Mouse (Mus musculus) liver, embryonic 16.5 days (tissue): ENCODE results near the gene Zc3hc1. TPM values are rescaled to one million over a fixed set of nuclear protein-coding genes. Genes with fewer than 3 reads are reported as not detected.

Experiments used
- ATAC-seq: fragments of 200-750 bp; cut with Nextera tagmentation; 2 replicates; pipeline ENCODE4 v1.8.0; 2017; ENCODE audit warnings: low read depth, mild to moderate bottlenecking, moderate number of reproducible peaks, moderate library complexity
- H3K27ac ChIP-seq: fragments of 300-500 bp; sonication (generic); 2 replicates; pipeline ENCODE4 v1.5.1; 2014; ENCODE audit warnings: mild to moderate bottlenecking, low read length
- H3K27me3 ChIP-seq: fragments of 300-500 bp; sonication (generic); 2 replicates; pipeline ENCODE4 v1.6.1; 2014; ENCODE audit warnings: low read depth, low read length, mixed read lengths; ENCODE audit not compliant: control insufficient read depth, insufficient read depth
- H3K36me3 ChIP-seq: fragments of 300-500 bp; sonication (generic); 2 replicates; pipeline ENCODE4 v1.6.1; 2014; ENCODE audit warnings: mild to moderate bottlenecking; ENCODE audit not compliant: control insufficient read depth, insufficient read depth
- H3K4me1 ChIP-seq: fragments of 300-500 bp; sonication (generic); 2 replicates; pipeline ENCODE4 v1.6.1; 2014; ENCODE audit warnings: low read depth, low read length, mixed read lengths; ENCODE audit not compliant: control insufficient read depth
- H3K4me2 ChIP-seq: fragments of 300-500 bp; sonication (generic); 2 replicates; pipeline ENCODE4 v1.6.1; 2014; ENCODE audit warnings: low read depth, low read length, mixed read lengths
- H3K4me3 ChIP-seq: fragments of 300-500 bp; sonication (generic); 2 replicates; pipeline ENCODE4 v1.5.1; 2014; ENCODE audit warnings: low read depth, mild to moderate bottlenecking, low read length
- H3K9ac ChIP-seq: fragments of 300-500 bp; sonication (generic); 2 replicates; pipeline ENCODE4 v1.6.1; 2014; ENCODE audit warnings: low read depth, low read length
- H3K9me3 ChIP-seq: fragments of 300-500 bp; sonication (generic); replicated peaks from 2 replicates; pipeline ENCODE4 v1.6.1; 2016; ENCODE audit warnings: low read length; ENCODE audit not compliant: control insufficient read depth
- WGBS: fragments of 180-500 bp; shearing (Covaris S2); extraction: QIAGEN DNeasy Blood & Tissue Kit; methylation state at CpG from one replicate; pipeline ENCODE4 v1.1.7; 2014; ENCODE audit not compliant: insufficient replicate concordance; 5-methylcytosine and 5-hydroxymethylcytosine counted together
- polyA plus RNA-seq: library from polyadenylated mRNA; unstranded; fragments of >200 nt; fragmentation: Nextera tagmentation; extraction: Ambion mirVana; gene quantifications from 2 replicates; pipeline ENCODE4 v1.2.1, GENCODE M21; 2015

Gene Zc3hc1
- polyA plus RNA-seq, 1 experiment from 2014 or later: 20.9 TPM

GRCm38 (mm10) chr6:30357561-30358177 is 33.2 kb downstream of the Zc3hc1 start:
- H3K36me3 ChIP-seq: no peaks in the 10 kb centered on the region
- peak; percentile 49; the same call in 1 of the 2 replicates for ATAC-seq
- H3K27ac ChIP-seq: no peak overlapping the region
- H3K4me2 ChIP-seq: no peak overlapping the region
- no peaks in the 10 kb centered on the region for H3K9me3 ChIP-seq
- WGBS: 15% methylated on average over 9 of the region's 9 CpGs
- H3K27me3 ChIP-seq: no peaks in the 10 kb centered on the region
- no peak overlapping the region for H3K9ac ChIP-seq
- no peaks in the 10 kb centered on the region for H3K4me1 ChIP-seq
- H3K4me3 ChIP-seq: no peak overlapping the region

- Histone ChIP-seq H3K4me3 (no peak overlapping the region), H3K27me3 (no peaks in the 10 kb centered on the region), H3K4me1 (no peaks in the 10 kb centered on the region), H3K9ac (no peak overlapping the region), H3K36me3 (no peaks in the 10 kb centered on the region), H3K27ac (no peak overlapping the region), H3K9me3 (no peaks in the 10 kb centered on the region), H3K4me2 (no peak overlapping the region)
- WGBS: 81% methylated on average over 12 of the region's 12 CpGs
- peak; percentile 22; the same call in 1 of the 2 replicates for ATAC-seq
Observed at GRCm38 (mm10) chr6:30356680-30357079, 34.1 kb downstream of the Zc3hc1 start.

- no peak for ATAC-seq
Observed at GRCm38 (mm10) chr6:30356161-30356560, 34.7 kb downstream of the Zc3hc1 start.

GRCm38 (mm10) chr6:30355701-30356100 is 35.1 kb downstream of the Zc3hc1 start:
- ATAC-seq: no peak
- no peaks in the 10 kb centered on the region for H3K4me1 ChIP-seq
- H3K27me3 ChIP-seq: no peaks in the 10 kb centered on the region
- no peak overlapping the region for H3K27ac ChIP-seq
- no peaks in the 10 kb centered on the region for H3K9me3 ChIP-seq
- H3K4me3 ChIP-seq: no peak overlapping the region
- WGBS: 76% methylated on average over 8 of the region's 8 CpGs
- H3K36me3 ChIP-seq: no peaks in the 10 kb centered on the region
- no peak overlapping the region for H3K9ac ChIP-seq
- no peak overlapping the region for H3K4me2 ChIP-seq

More at GRCm38 (mm10) chr6:30356161-30356560, 34.7 kb downstream of the Zc3hc1 start:
- H3K9ac ChIP-seq: no peak overlapping the region
- no peak overlapping the region for H3K27ac ChIP-seq
- H3K27me3 ChIP-seq: no peaks in the 10 kb centered on the region
- no peak overlapping the region for H3K4me3 ChIP-seq
- H3K4me1 ChIP-seq: no peaks in the 10 kb centered on the region
- H3K4me2 ChIP-seq: no peak overlapping the region
- WGBS: 67% methylated on average over 5 of the region's 5 CpGs
- H3K36me3 ChIP-seq: no peaks in the 10 kb centered on the region
- no peaks in the 10 kb centered on the region for H3K9me3 ChIP-seq

- H3K4me2 ChIP-seq: no peak overlapping the region
- H3K4me3 ChIP-seq: no peak overlapping the region
- WGBS: 13% methylated on average over 5 of the region's 5 CpGs
- H3K36me3 ChIP-seq: no peaks in the 10 kb centered on the region
- H3K27me3 ChIP-seq: no peaks in the 10 kb centered on the region
- no peak overlapping the region for H3K27ac ChIP-seq
- H3K9ac ChIP-seq: no peak overlapping the region
- no peak for ATAC-seq
- H3K4me1 ChIP-seq: no peaks in the 10 kb centered on the region
- H3K9me3 ChIP-seq: no peaks in the 10 kb centered on the region
Observed at GRCm38 (mm10) chr6:30354760-30355159, 36.1 kb downstream of the Zc3hc1 start.

- Histone ChIP-seq H3K27me3 (no peaks in the 10 kb centered on the region), H3K4me1 (no peaks in the 10 kb centered on the region), H3K9me3 (no peaks in the 10 kb centered on the region), H3K36me3 (no peaks in the 10 kb centered on the region), H3K4me3 (no peak overlapping the region), H3K27ac (no peak overlapping the region), H3K4me2 (no peak overlapping the region), H3K9ac (no peak overlapping the region)
- ATAC-seq: no peak
- 76% methylated on average over 8 of the region's 8 CpGs for WGBS
Observed at GRCm38 (mm10) chr6:30353661-30354060, 37.2 kb downstream of the Zc3hc1 start.

- Histone ChIP-seq H3K36me3 (no peaks in the 10 kb centered on the region), H3K9me3 (no peaks in the 10 kb centered on the region), H3K9ac (no peak overlapping the region), H3K4me1 (no peaks in the 10 kb centered on the region), H3K27ac (no peak overlapping the region), H3K4me3 (no peak overlapping the region), H3K4me2 (no peak overlapping the region), H3K27me3 (no peaks in the 10 kb centered on the region)
- ATAC-seq: no peak
- WGBS: 59% methylated on average over 8 of the region's 8 CpGs
Observed at GRCm38 (mm10) chr6:30352762-30353161, 38.1 kb downstream of the Zc3hc1 start.

GRCm38 (mm10) chr6:30351290-30351689 is 39.5 kb downstream of the Zc3hc1 start:
- no peak for ATAC-seq
- H3K9me3 ChIP-seq: no peaks in the 10 kb centered on the region
- no peak overlapping the region for H3K4me2 ChIP-seq
- H3K9ac ChIP-seq: no peak overlapping the region
- no peaks in the 10 kb centered on the region for H3K27me3 ChIP-seq
- no peaks in the 10 kb centered on the region for H3K36me3 ChIP-seq
- H3K4me1 ChIP-seq: no peaks in the 10 kb centered on the region
- WGBS: 64% methylated on average over 9 of the region's 9 CpGs
- no peak overlapping the region for H3K27ac ChIP-seq
- no peak overlapping the region for H3K4me3 ChIP-seq

GRCm38 (mm10) chr6:30347288-30347801 is 43.5 kb downstream of the Zc3hc1 start:
- WGBS: 77% methylated on average over 4 of the region's 4 CpGs
- H3K9ac ChIP-seq: no peak overlapping the region
- no peak for ATAC-seq
- H3K9me3 ChIP-seq: no peaks in the 10 kb centered on the region
- H3K4me3 ChIP-seq: no peak overlapping the region
- H3K27ac ChIP-seq: no peak overlapping the region
- no peaks in the 10 kb centered on the region for H3K4me1 ChIP-seq
- no peak overlapping the region for H3K4me2 ChIP-seq
- H3K36me3 ChIP-seq: no peaks in the 10 kb centered on the region
- no peaks in the 10 kb centered on the region for H3K27me3 ChIP-seq
